Mouse (Mus musculus) megakaryocyte, adult 5-6 weeks (primary cell): ENCODE measurements around the gene Gm37240. TPM values are rescaled to one million over a fixed set of nuclear protein-coding genes. Genes with fewer than 3 reads are reported as not detected.

Experiments used
- ATAC-seq: 2 replicates; pipeline ENCODE4 v1.8.0; 2016; ENCODE audit warnings: mild to moderate bottlenecking, inconsistent platforms; ENCODE audit not compliant: poor library complexity, severe bottlenecking
- total RNA-seq, 2 experiments: library from RNA; stranded (forward) in 1 of 2; stranded (reverse) in 1 of 2; fragments of 153-499, 151-499 nt in 1 of 2; fragments of 221-1000, 200-1000 nt in 1 of 2; gene quantifications; 2 replicates each; pipeline versions ENCODE4 v1.2.3 to v1.2.4; 2015 to 2017

The Gm37240 gene
- total RNA-seq, 2 experiments from 2014 or later, result 0.07 to 0.15 TPM

- no peak for ATAC-seq
Measured at GRCm38 (mm10) chr3:84647616-84648015, 1239.7 kb downstream of the Gm37240 start.

- 0 out of 2 replicates have a peak, but pooled peaks have one; percentile 15 for ATAC-seq
Measured at GRCm38 (mm10) chr3:84646331-84646845, 1240.9 kb downstream of the Gm37240 start.

DNA sequence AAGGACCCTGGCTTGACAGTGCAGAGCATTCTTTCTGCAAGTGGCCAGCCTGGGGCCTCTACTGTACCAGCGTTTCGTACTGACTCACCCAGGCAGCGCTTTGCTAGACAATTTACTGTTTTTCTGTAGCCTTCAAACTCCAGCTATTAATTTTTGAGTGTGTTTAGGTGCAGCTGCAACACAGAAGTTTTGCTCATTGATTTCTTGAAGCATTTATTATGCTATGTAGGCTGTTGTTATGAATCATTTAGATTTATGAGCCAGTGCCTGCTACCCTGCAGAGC lies 1241.4 kb downstream of the Gm37240 start:
- no peak for ATAC-seq

- peak; percentile 75 for ATAC-seq
Measured at GRCm38 (mm10) chr3:84645156-84646006, 1241.9 kb downstream of the Gm37240 start.

DNA sequence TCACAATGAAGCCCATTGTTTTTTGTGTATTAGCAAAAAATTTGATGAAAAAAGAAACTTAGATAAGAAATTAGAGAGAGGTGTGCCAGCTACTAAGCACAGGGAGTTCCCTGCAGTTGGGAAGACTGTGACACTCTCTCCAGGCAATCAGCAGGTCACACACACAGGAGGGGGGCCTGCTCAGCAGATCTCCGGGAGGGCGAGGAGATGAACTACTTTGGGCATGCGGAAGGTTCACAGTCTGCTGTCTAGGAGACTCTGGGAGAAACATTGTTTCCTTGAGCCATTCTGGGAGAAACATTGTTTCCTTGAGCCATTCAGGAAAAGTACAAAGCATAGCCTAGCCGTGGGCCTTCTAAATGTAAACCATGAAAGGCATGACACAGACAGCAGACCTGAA lies 1244.4 kb downstream of the Gm37240 start:
- no peak for ATAC-seq

- ATAC-seq, result no peak
Measured at GRCm38 (mm10) chr3:84641391-84641790, 1245.9 kb downstream of the Gm37240 start.

- no peak for ATAC-seq
Measured at GRCm38 (mm10) chr3:84640536-84640935, 1246.8 kb downstream of the Gm37240 start.

GRCm38 (mm10) chr3:84639767-84640500 lies 1247.4 kb downstream of the Gm37240 start:
- no peak for ATAC-seq

- ATAC-seq, result no peak
Measured at GRCm38 (mm10) chr3:84638858-84639257, 1248.5 kb downstream of the Gm37240 start.

DNA sequence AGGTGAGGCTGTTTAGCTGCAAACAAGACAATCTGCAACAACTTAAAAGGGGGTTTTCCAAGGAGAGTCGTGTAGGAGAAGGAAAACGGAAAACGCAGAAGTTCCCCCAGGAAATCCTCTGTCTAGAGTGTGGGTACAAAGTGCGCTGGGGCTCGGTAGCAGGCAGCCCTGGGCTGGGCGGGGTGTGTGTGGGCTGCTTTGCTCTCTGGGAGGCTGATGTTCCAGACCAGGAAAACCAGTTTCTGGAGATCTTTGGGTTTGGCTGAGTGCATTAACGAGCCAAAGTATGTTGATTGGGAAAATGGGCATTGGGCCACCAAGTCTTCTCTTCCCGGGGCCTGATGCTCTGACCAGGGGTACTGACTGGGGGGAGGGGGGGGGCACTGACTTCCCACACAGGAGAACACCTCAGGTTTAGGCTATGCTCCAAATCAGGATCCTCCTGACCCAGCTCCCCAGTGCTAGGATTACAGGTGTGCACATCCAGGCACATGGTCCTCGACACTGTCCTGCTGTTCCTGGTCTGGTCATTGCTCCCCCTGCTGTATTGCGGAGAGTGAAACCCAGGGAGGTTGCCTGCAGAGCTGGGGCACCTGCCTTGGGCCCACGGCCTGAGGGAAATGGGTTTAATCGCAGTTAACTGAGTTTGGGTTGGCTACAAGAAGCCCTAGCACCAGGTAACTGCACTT lies 1249.3 kb downstream of the Gm37240 start:
- no peak for ATAC-seq

GRCm38 (mm10) chr3:84637095-84637494 lies 1250.2 kb downstream of the Gm37240 start:
- ATAC-seq, result no peak

DNA sequence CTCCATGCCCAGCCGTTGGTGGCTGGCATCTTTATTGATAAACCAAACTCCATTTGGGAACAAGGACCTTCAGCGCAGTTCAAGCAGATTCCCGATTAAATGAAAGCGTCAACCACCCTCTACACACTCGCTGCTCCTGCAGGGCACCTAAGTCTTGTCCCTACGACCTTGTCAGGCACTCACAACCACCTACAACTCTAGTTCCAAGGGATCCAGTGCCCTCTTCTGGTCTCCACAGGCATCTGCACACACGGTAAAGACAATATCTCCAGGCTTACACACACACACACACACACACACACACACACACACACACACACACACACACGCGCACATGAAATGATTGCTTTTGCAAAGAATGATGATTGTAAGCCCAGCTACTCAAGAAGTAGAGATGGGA lies 1255.7 kb downstream of the Gm37240 start:
- ATAC-seq, result no peak

- ATAC-seq, result peak; percentile 72
Measured at GRCm38 (mm10) chr3:84622026-84622425, 1265.3 kb downstream of the Gm37240 start.

DNA sequence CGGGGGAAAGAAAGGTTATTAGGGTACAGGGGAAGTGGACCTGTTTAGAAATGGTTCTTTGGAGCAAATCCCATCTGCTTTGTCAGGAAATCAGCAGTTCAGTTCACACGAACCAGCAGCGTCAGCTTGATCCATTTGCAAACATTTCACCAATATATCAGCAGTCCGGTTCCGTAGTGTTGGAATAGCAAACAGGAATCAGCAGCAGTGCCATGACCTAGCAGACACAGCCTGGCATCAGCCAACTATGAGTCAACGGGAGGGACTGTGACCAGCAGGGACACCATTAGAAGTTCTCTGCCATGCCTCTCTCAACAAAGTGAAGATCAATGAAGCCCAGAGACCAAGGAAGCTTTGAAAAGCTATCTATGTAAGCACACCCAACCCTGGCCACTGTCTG lies 1267.6 kb downstream of the Gm37240 start:
- ATAC-seq, result no peak

DNA sequence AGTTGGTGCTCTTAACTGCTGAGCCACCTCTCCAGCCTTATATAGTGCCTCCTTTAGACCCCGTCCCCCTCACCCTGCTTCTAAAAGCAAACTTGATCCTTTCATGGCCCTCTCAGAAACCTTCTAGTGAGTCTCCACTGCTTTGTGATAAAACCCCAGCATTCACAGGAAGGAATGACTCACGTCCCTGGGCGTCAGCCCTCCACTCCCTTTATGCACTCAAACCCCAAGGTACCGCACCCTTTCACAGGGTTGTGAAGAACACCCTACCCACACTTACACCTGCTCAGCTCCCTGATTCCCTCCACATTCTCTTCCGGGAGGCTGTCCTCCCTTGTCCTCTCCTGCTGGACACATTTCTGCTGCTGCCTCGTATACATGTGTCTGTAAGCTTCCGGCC lies 1268.3 kb downstream of the Gm37240 start:
- no peak for ATAC-seq

- no peak for ATAC-seq
Measured at GRCm38 (mm10) chr3:84618627-84619026, 1268.7 kb downstream of the Gm37240 start.

- no peak for ATAC-seq
Measured at GRCm38 (mm10) chr3:84615856-84616225, 1271.5 kb downstream of the Gm37240 start.

- ATAC-seq, result peak; percentile 98
Measured at GRCm38 (mm10) chr3:84615050-84615855, 1272.1 kb downstream of the Gm37240 start.

GRCm38 (mm10) chr3:84610183-84610710 lies 1277.1 kb downstream of the Gm37240 start:
- no peak for ATAC-seq

DNA sequence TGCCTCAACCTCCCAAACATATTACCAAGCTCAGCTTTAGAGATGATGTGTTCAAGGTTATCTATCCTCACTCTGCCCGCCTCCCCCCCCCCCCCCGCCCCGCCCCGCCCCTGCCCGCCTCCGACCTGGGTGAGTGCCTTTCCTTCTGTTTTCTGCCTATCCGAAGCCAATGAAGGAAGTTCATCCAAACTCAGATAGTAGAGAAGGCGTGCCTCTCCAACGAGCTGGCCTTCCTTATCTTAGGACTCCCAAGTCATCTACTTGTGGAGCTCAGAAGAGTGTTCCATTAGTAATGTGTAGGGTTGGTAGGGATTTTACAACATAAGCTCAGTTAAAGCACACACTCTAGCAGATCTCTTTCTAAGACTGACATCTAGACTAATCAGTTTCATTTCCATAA lies 1284.1 kb downstream of the Gm37240 start:
- ATAC-seq, result 0 out of 2 replicates have a peak, but pooled peaks have one; percentile 35
